19 mouse cellular contexts compared by ENCODE assay signal in the genomic region with DNA sequence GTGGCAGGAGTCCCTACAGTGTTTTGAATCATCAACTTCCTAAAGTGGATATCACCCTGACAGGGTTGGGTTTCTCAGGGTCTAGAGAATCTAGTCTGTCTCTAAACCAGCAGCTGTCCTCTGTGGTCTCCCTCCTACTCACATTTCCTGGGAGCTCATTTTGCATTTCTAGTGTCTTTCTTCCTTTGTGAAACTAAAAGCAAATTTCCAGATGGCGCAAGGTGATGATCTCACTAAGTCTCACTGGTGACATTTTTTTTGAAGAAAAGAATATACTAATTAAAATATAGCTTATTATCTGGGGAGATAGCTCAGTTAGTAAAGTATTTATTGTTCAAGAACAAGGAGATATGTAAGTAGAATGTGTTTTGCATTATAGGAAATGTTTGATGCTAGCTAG. TPM values are rescaled to one million over a fixed set of nuclear protein-coding genes. Genes with fewer than 3 reads are reported as not detected.
"Had no signal": no experiment of that assay in that cellular context is flagged by ENCODE, and none has a peak within 500 bp of the region (broad histone marks: within the 10 kb centered on the region; RNA-seq: fewer than 3 reads in every experiment).

No protein-coding gene starts in this region.

- H3K36me3 ChIP-seq: neural tube, embryonic 12.5 days; neural tube, embryonic 15.5 days; stomach, embryonic 15.5 days had no signal

- H3K27ac ChIP-seq: neural tube, embryonic 12.5 days; neural tube, embryonic 13.5 days; neural tube, embryonic 15.5 days; stomach, embryonic 15.5 days; stomach, postnatal 0 days had no signal

- DNase-seq: retina, postnatal 1 day; right cerebral cortex, adult 18-20 months; right cerebral cortex, postnatal 14 days; right cerebral cortex, postnatal 25 days; right cerebral cortex, postnatal 4 days; spleen, adult 18-20 months; thymus, adult 18-20 months; thymus, adult 2 months; thymus, postnatal 14 days; thymus, postnatal 36 days; thymus, postnatal 4 days had no signal

- H3K4me1 ChIP-seq: stomach, embryonic 15.5 days had no signal

- H3K9ac ChIP-seq: neural tube, embryonic 12.5 days; neural tube, embryonic 13.5 days; neural tube, embryonic 15.5 days; stomach, embryonic 15.5 days had no signal

- H3K9me3 ChIP-seq: neural tube, embryonic 12.5 days; neural tube, embryonic 13.5 days; neural tube, embryonic 15.5 days; stomach, embryonic 15.5 days had no signal

- H3K27me3 ChIP-seq: neural tube, embryonic 12.5 days; neural tube, embryonic 13.5 days; neural tube, embryonic 15.5 days; stomach, embryonic 15.5 days had no signal

- H3K4me2 ChIP-seq: neural tube, embryonic 12.5 days; neural tube, embryonic 13.5 days; neural tube, embryonic 15.5 days; stomach, embryonic 15.5 days had no signal

- H3K4me3 ChIP-seq: neural tube, embryonic 12.5 days; neural tube, embryonic 13.5 days; neural tube, embryonic 15.5 days; stomach, embryonic 15.5 days had no signal

RNA-seq across cellular contexts. Expression of gene Plppr1, which starts 31.4 kb away (rescaled TPM):
- total RNA-seq: neutrophil, adult 5-6 weeks had no signal
- polyA plus RNA-seq: testis, adult 2 months; urinary bladder, adult 2 months had no signal
